34 mouse cellular contexts compared by ENCODE assay signal in genomic region chr4:116439383-116439782, GRCm38 (mm10).
"Had no signal": no experiment of that assay in that cellular context is flagged by ENCODE, and none has a peak within 500 bp of the region (broad histone marks: within the 10 kb centered on the region; RNA-seq: fewer than 3 reads in every experiment).

No protein-coding gene starts in this region.

- H3K4me3 ChIP-seq: heart, embryonic 12.5 days; heart, embryonic 13.5 days; heart, embryonic 15.5 days; hindbrain, embryonic 10.5 days; hindbrain, embryonic 12.5 days; hindbrain, embryonic 13.5 days; hindbrain, embryonic 15.5 days; intestine, embryonic 15.5 days; kidney, embryonic 15.5 days; layer of hippocampus, adult 2 months; left cerebral cortex, adult 2 months had no signal

- H3K36me3 ChIP-seq: heart, embryonic 15.5 days; hindbrain, embryonic 12.5 days; hindbrain, embryonic 13.5 days; hindbrain, embryonic 15.5 days; intestine, embryonic 15.5 days; kidney, embryonic 15.5 days had no signal

- DNase-seq: heart, postnatal 10 days; heart, postnatal 14 days; heart, postnatal 36 days; heart, postnatal 4 days; kidney, adult 11 months; kidney, adult 18-20 months; kidney, adult 2 months; kidney, adult 8-10 months; kidney, adult 9 months; kidney, postnatal 10 days; kidney, postnatal 14 days; kidney, postnatal 25 days; kidney, postnatal 36 days; layer of hippocampus, adult 9-11 months; layer of hippocampus, postnatal 36 days had no signal

- H3K27ac ChIP-seq: heart, embryonic 13.5 days; heart, embryonic 15.5 days; hindbrain, embryonic 10.5 days; hindbrain, embryonic 12.5 days; hindbrain, embryonic 13.5 days; hindbrain, embryonic 14.5 days; hindbrain, embryonic 15.5 days; hindbrain, postnatal 0 days; intestine, embryonic 15.5 days; kidney, embryonic 15.5 days; kidney, postnatal 0 days; layer of hippocampus, adult 2 months; left cerebral cortex, adult 2 months had no signal

- ATAC-seq: hindbrain, embryonic 16.5 days; hindbrain, postnatal 0 days; inflammation-experienced regulatory T-cells, adult 6 months; intestine, embryonic 15.5 days; intestine, embryonic 16.5 days; intestine, postnatal 0 days had no signal

- H3K4me1 ChIP-seq: heart, embryonic 12.5 days; heart, embryonic 13.5 days; heart, embryonic 15.5 days; hindbrain, embryonic 10.5 days; hindbrain, embryonic 12.5 days; hindbrain, embryonic 13.5 days; hindbrain, embryonic 15.5 days; intestine, embryonic 15.5 days; kidney, embryonic 15.5 days had no signal

- H3K9me3 ChIP-seq: heart, embryonic 12.5 days; heart, embryonic 13.5 days; heart, embryonic 15.5 days; hindbrain, embryonic 10.5 days; hindbrain, embryonic 12.5 days; hindbrain, embryonic 13.5 days; hindbrain, embryonic 15.5 days; intestine, embryonic 15.5 days; kidney, embryonic 15.5 days had no signal

- H3K4me2 ChIP-seq: heart, embryonic 11.5 days; heart, embryonic 12.5 days; heart, embryonic 13.5 days; heart, embryonic 15.5 days; hindbrain, embryonic 12.5 days; hindbrain, embryonic 13.5 days; hindbrain, embryonic 14.5 days; hindbrain, embryonic 15.5 days; intestine, embryonic 15.5 days; kidney, embryonic 15.5 days had no signal

- H3K27me3 ChIP-seq: heart, embryonic 12.5 days; heart, embryonic 13.5 days; heart, embryonic 15.5 days; hindbrain, embryonic 12.5 days; hindbrain, embryonic 13.5 days; hindbrain, embryonic 15.5 days; intestine, embryonic 15.5 days; kidney, embryonic 15.5 days had no signal

- H3K9ac ChIP-seq: heart, embryonic 12.5 days; heart, embryonic 13.5 days; heart, embryonic 15.5 days; hindbrain, embryonic 12.5 days; hindbrain, embryonic 13.5 days; hindbrain, embryonic 14.5 days; hindbrain, embryonic 15.5 days; intestine, embryonic 15.5 days; kidney, embryonic 15.5 days had no signal
